Mouse (Mus musculus) lung, postnatal 0 days (tissue): ENCODE measurements around the gene Pik3cg.

Experiments
- CTCF ChIP-seq: IDR thresholded peaks from 2 replicates; pipeline ENCODE4 v1.5.1; 2016; ENCODE audit warnings: antibody characterized with exemption, mild to moderate bottlenecking
- EP300 ChIP-seq: IDR thresholded peaks from 2 replicates; pipeline ENCODE4 v1.6.1; 2016; ENCODE audit warnings: antibody characterized with exemption, mild to moderate bottlenecking, control low read depth

- TF ChIP-seq EP300 (no peak), CTCF (no peak)
Observed at GRCm38 (mm10) chr12:32243586-32243985, 35.1 kb upstream of the Pik3cg start.
